Mouse (Mus musculus): ENCODE data around the gene Plac8. TPM values are rescaled to one million over a fixed set of nuclear protein-coding genes. Genes with fewer than 3 reads are reported as not detected.

The Plac8 gene
- polyA plus RNA-seq, 1 experiment from 2014 or later = 1.4 TPM

DNA sequence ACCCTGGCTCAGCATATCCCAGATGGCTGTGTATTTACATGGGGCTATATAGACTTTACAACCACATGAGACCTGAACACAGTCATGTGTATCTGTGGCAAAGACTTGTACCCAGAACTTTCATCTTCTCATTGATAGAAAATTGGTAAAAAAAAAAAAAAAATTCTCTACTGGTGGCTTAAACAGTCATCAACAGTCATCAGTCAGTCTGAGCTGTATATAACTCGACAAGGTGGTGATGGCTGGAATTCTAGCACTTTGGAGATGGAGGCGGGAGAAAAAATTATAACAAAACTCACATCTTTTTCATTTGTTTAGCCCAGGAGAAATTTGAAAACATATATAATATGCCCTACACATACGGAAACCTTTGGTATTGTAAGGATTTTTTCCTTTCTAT is 3.2 kb downstream of the Plac8 start:
- Histone ChIP-seq H3K27ac (no peak overlapping the region), H3K27me3 (ENCODE audit: control insufficient read depth, insufficient read depth, low read length) (no peaks in the 10 kb centered on the region), H3K4me2 (replicated peaks) (no peak overlapping the region), H3K4me1 (replicated peaks; ENCODE audit: control insufficient read depth, insufficient read depth, low read length) (no peaks in the 10 kb centered on the region), H3K9ac (no peak overlapping the region), H3K9me3 (ENCODE audit: control insufficient read depth, low read length) (no peaks in the 10 kb centered on the region), H3K4me3 (replicated peaks; ENCODE audit: low read length) (no peak overlapping the region), H3K36me3 (replicated peaks; ENCODE audit: control insufficient read depth, insufficient read depth) (no peaks in the 10 kb centered on the region)
- no peak for DNase-seq (ENCODE audit: low spot score)
- no peak for ATAC-seq (ENCODE audit: low FRiP score)
- 86% methylated on average over 3 of the region's 3 CpGs for WGBS

DNA sequence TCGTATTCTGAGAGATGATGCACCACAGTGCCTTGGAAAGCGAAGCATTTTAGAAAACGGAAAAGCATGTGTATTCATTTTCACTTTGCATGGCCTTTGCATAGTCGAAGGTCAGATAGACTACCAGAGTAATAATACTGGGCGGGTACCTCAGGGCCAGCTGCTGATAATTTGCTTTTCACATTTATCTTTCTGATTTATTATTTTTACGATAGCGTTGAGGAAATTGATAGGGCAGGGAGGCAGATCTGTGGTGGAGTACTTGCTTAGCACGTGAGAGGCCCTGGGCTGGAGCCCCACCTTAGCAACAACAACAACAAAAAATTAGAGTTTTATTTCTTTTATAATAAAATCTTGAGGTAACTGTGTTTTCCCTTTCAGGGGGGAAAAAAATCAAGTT is 3.9 kb downstream of the Plac8 start:
- H3K9me3 ChIP-seq (ENCODE audit: control insufficient read depth, low read length) = no peaks in the 10 kb centered on the region
- H3K27me3 ChIP-seq (ENCODE audit: control insufficient read depth, insufficient read depth, low read length) = no peaks in the 10 kb centered on the region
- no peak for DNase-seq (ENCODE audit: low spot score)
- WGBS = 87% methylated on average over 8 of the region's 8 CpGs
- H3K36me3 ChIP-seq (replicated peaks; ENCODE audit: control insufficient read depth, insufficient read depth) = no peaks in the 10 kb centered on the region
- H3K27ac ChIP-seq = no peak overlapping the region
- H3K4me3 ChIP-seq (replicated peaks; ENCODE audit: low read length) = no peak overlapping the region
- ATAC-seq (ENCODE audit: low FRiP score) = no peak
- H3K4me2 ChIP-seq (replicated peaks) = no peak overlapping the region
- no peak overlapping the region for H3K9ac ChIP-seq
- no peaks in the 10 kb centered on the region for H3K4me1 ChIP-seq (replicated peaks; ENCODE audit: control insufficient read depth, insufficient read depth, low read length)

DNA sequence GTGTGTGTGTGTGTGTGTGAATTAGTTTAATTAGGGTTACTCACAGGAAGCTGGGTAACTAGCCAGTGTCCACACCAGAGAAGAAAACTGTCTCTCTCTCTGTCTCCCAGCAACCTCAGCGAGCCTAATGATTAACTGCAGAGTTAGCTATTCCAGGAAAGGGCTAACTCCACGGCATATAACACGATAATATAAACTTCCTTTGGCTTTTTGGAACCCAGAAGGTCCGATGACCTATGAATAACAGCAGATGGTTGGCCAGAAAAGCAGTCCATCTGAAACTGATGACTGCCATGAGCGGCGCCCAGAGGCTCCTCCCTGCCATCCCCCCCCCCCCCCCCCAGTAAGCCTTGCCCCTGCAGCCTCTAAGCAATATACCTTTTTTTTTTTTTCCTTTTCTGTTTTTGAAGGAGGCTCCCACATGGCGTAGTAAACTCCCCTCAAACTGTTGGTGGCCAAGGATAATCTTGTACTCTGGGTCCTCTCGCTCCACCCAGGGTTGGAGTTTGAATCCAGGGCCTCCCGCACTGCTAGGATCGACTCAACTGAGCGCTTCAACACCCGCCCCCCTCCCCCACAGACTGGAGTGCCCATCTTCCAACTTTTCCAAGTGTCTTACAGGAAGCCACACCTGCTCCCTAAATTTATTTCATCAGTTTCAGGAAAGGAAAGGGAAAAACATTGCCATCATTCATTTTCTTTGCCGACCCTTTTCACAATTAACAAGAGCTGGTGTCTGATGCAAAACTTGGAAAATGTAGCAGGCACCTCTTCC is 4.6 kb downstream of the Plac8 start:
- no peak overlapping the region for H3K9ac ChIP-seq
- DNase-seq (ENCODE audit: low spot score) = no peak
- H3K4me1 ChIP-seq (replicated peaks; ENCODE audit: control insufficient read depth, insufficient read depth, low read length) = no peaks in the 10 kb centered on the region
- H3K4me3 ChIP-seq (replicated peaks; ENCODE audit: low read length) = no peak overlapping the region
- no peak overlapping the region for H3K4me2 ChIP-seq (replicated peaks)
- no peaks in the 10 kb centered on the region for H3K27me3 ChIP-seq (ENCODE audit: control insufficient read depth, insufficient read depth, low read length)
- WGBS = 78% methylated on average over 13 of the region's 13 CpGs
- no peak for ATAC-seq (ENCODE audit: low FRiP score)
- no peaks in the 10 kb centered on the region for H3K9me3 ChIP-seq (ENCODE audit: control insufficient read depth, low read length)
- H3K27ac ChIP-seq = no peak overlapping the region
- H3K36me3 ChIP-seq (replicated peaks; ENCODE audit: control insufficient read depth, insufficient read depth) = no peaks in the 10 kb centered on the region

DNA sequence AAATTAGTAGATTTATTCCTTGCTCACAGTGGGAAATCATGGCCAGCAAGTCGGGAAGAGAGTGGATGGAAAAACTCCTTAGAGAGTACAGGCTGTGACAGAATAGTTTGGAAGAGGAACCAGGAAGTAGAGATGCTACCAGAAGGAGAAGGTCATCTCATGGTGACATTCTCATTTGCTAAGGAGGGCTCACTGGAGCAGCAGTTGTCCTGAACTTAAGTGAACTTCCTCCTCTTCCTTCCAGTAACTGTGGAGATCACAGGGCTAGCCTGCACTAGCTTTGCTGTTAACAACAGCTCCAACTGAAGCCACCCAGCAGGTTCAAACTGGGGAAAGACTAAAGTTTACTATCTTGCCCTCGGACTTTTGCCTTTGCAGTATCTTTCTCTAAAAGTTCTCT is 5.2 kb downstream of the Plac8 start:
- Histone ChIP-seq H3K27ac (no peak overlapping the region), H3K4me2 (replicated peaks) (no peak overlapping the region), H3K4me3 (replicated peaks; ENCODE audit: low read length) (no peak overlapping the region), H3K4me1 (replicated peaks; ENCODE audit: control insufficient read depth, insufficient read depth, low read length) (no peaks in the 10 kb centered on the region), H3K27me3 (ENCODE audit: control insufficient read depth, insufficient read depth, low read length) (no peaks in the 10 kb centered on the region), H3K9ac (no peak overlapping the region), H3K9me3 (ENCODE audit: control insufficient read depth, low read length) (no peaks in the 10 kb centered on the region), H3K36me3 (replicated peaks; ENCODE audit: control insufficient read depth, insufficient read depth) (no peaks in the 10 kb centered on the region)
- WGBS = 83% methylated on average over 2 of the region's 2 CpGs
- ATAC-seq (ENCODE audit: low FRiP score) (no peak), DNase-seq (ENCODE audit: low spot score) (no peak)

DNA sequence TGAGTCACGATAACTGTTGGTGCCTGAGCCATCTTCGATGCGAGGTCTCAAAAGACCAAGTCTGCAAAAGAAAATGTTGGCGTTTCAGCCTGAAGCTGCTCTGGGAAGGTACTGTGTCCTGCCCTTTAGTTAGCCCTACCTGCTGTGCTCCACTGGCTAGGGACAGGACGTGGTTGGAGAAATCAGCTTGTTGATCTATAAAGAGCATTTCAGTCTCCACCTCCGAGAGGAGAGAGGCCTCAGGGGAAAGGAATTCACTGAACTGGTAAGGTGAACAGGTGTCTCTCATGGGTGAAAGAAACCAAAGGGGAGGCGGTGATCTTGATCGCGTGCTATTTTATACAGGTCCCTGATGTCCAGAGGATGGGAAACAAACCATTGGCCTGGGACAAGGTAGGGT is 9.3 kb downstream of the Plac8 start:
- no peaks in the 10 kb centered on the region for H3K27me3 ChIP-seq (ENCODE audit: control insufficient read depth, insufficient read depth, low read length)
- H3K4me2 ChIP-seq (replicated peaks) = no peak overlapping the region
- DNase-seq (ENCODE audit: low spot score) (no peak), ATAC-seq (ENCODE audit: low FRiP score) (no peak)
- H3K36me3 ChIP-seq (replicated peaks; ENCODE audit: control insufficient read depth, insufficient read depth) = no peaks in the 10 kb centered on the region
- no peak overlapping the region for H3K9ac ChIP-seq
- no peak overlapping the region for H3K4me3 ChIP-seq (replicated peaks; ENCODE audit: low read length)
- H3K27ac ChIP-seq = no peak overlapping the region
- WGBS = 90% methylated on average over 9 of the region's 9 CpGs
- no peaks in the 10 kb centered on the region for H3K4me1 ChIP-seq (replicated peaks; ENCODE audit: control insufficient read depth, insufficient read depth, low read length)
- no peaks in the 10 kb centered on the region for H3K9me3 ChIP-seq (ENCODE audit: control insufficient read depth, low read length)

DNA sequence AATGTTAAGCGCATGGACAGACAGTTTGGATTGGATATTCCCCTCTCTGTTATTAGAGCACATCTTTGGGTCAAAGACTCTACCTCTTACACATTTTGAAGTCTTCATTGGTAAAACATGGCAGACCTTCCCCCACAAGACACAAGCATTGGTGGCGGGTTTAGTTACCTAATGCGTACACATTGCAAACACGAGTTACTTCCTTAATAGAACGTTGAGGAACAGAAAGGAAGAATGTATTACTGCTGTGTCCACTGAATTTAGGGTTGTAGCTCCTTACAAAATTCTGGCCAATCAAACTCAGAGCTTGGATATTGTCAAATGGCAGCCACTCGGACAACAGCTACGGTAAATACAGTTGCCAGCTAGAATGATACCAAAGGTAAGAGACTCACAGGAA is 12.7 kb downstream of the Plac8 start:
- ATAC-seq (ENCODE audit: low FRiP score) (no peak), DNase-seq (ENCODE audit: low spot score) (no peak)
- H3K9ac ChIP-seq = no peak overlapping the region
- no peak overlapping the region for H3K4me3 ChIP-seq (replicated peaks; ENCODE audit: low read length)
- no peaks in the 10 kb centered on the region for H3K36me3 ChIP-seq (replicated peaks; ENCODE audit: control insufficient read depth, insufficient read depth)
- H3K4me1 ChIP-seq (replicated peaks; ENCODE audit: control insufficient read depth, insufficient read depth, low read length) = no peaks in the 10 kb centered on the region
- WGBS = 96% methylated on average over 7 of the region's 7 CpGs
- no peaks in the 10 kb centered on the region for H3K27me3 ChIP-seq (ENCODE audit: control insufficient read depth, insufficient read depth, low read length)
- no peaks in the 10 kb centered on the region for H3K9me3 ChIP-seq (ENCODE audit: control insufficient read depth, low read length)
- H3K27ac ChIP-seq = no peak overlapping the region
- H3K4me2 ChIP-seq (replicated peaks) = no peak overlapping the region

DNA sequence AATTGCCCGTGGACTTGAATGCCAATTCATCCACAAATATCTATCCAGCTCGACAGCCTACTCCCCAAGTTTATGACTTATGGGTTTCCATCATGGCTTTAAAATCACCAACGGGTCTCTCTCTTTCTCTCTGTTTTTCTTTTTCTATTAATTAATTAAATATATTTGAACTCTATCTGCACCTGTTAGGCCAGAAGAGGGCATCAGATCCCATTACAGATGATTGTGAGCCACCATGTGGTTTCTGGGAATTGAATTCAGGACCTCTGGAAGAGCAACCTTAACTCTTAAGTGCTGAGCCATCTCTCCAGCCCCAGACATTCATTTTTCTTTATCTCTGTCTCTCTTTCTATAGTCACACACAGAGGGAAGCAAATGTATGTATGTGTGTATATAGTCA is 13.3 kb downstream of the Plac8 start:
- H3K27ac ChIP-seq = no peak overlapping the region
- DNase-seq (ENCODE audit: low spot score) (no peak), ATAC-seq (ENCODE audit: low FRiP score) (no peak)
- H3K4me2 ChIP-seq (replicated peaks) = no peak overlapping the region
- H3K4me1 ChIP-seq (replicated peaks; ENCODE audit: control insufficient read depth, insufficient read depth, low read length) = no peaks in the 10 kb centered on the region
- 87% methylated on average over 3 of the region's 3 CpGs for WGBS
- no peaks in the 10 kb centered on the region for H3K9me3 ChIP-seq (ENCODE audit: control insufficient read depth, low read length)
- H3K9ac ChIP-seq = no peak overlapping the region
- H3K27me3 ChIP-seq (ENCODE audit: control insufficient read depth, insufficient read depth, low read length) = no peaks in the 10 kb centered on the region
- H3K4me3 ChIP-seq (replicated peaks; ENCODE audit: low read length) = no peak overlapping the region
- no peaks in the 10 kb centered on the region for H3K36me3 ChIP-seq (replicated peaks; ENCODE audit: control insufficient read depth, insufficient read depth)

DNA sequence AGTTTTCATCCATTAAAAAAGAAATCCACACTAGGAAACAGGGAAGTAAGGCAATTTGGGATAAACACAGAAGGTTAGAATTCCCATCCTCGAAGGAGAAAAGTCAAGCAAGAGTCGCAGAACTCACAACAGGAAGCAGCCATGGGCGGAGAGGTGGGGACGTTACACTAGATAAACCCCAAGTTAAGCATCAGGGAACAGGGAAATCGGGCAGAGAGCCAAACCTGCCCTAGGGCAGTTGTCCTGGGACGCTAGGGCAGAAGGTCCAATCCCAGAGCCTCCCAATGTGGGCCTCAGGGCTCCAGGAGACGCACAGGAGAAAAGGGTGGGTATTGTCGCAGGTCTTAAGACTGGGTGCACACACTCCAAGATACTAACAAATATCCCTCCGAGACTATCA is 14.5 kb downstream of the Plac8 start:
- ATAC-seq (ENCODE audit: low FRiP score) (no peak), DNase-seq (ENCODE audit: low spot score) (no peak)
- Histone ChIP-seq H3K4me1 (replicated peaks; ENCODE audit: control insufficient read depth, insufficient read depth, low read length) (no peaks in the 10 kb centered on the region), H3K27ac (no peak overlapping the region), H3K27me3 (ENCODE audit: control insufficient read depth, insufficient read depth, low read length) (no peaks in the 10 kb centered on the region), H3K4me3 (replicated peaks; ENCODE audit: low read length) (no peak overlapping the region), H3K36me3 (replicated peaks; ENCODE audit: control insufficient read depth, insufficient read depth) (no peaks in the 10 kb centered on the region), H3K9ac (no peak overlapping the region), H3K4me2 (replicated peaks) (no peak overlapping the region), H3K9me3 (ENCODE audit: control insufficient read depth, low read length) (no peaks in the 10 kb centered on the region)
- 84% methylated on average over 9 of the region's 9 CpGs for WGBS

DNA sequence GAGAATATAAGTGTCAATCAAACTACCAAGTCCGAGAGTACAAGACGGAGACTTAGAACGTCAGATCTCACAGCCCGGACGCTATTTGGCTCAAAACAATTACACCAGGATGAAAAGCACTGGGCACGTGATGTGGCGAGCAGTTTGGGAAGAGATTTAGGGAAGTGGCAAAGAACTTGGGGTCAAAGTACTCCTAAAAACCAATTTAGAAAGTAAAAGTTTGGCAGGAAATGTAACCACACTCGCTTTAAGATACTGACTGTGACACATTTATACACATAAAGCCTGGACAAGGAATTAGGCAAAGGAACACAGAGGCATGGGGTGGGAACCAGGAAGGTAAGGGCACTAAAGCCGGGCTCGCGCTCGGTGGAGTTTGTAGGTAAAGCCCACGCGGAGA is 15.0 kb downstream of the Plac8 start:
- H3K27me3 ChIP-seq (ENCODE audit: control insufficient read depth, insufficient read depth, low read length) = no peaks in the 10 kb centered on the region
- no peak for DNase-seq (ENCODE audit: low spot score)
- no peak overlapping the region for H3K4me3 ChIP-seq (replicated peaks; ENCODE audit: low read length)
- 91% methylated on average over 14 of the region's 14 CpGs for WGBS
- H3K4me1 ChIP-seq (replicated peaks; ENCODE audit: control insufficient read depth, insufficient read depth, low read length) = no peaks in the 10 kb centered on the region
- no peak overlapping the region for H3K4me2 ChIP-seq (replicated peaks)
- H3K27ac ChIP-seq = no peak overlapping the region
- H3K9me3 ChIP-seq (ENCODE audit: control insufficient read depth, low read length) = no peaks in the 10 kb centered on the region
- H3K9ac ChIP-seq = no peak overlapping the region
- no peaks in the 10 kb centered on the region for H3K36me3 ChIP-seq (replicated peaks; ENCODE audit: control insufficient read depth, insufficient read depth)
- no peak for ATAC-seq (ENCODE audit: low FRiP score)

DNA sequence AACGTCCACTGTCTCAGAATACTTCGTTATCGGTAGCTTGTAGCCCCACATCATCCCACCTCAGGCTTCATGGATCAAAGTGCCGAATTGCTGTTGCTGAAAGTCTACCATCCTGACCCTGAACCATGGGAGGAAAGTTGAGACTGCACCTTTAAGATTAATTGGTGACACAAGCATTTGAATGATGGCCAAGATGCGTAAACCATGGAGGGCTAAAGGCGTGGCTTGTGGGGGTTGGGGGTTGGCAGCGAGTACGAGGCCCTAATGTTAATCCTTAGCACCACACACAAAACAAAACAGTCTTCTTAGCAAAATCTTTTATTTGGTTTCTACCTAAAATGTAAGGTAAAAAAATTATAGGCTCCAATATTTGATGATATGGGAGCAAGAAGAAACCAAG is 18.6 kb downstream of the Plac8 start:
- WGBS = 68% methylated on average over 8 of the region's 8 CpGs
- Histone ChIP-seq H3K27ac (no peak overlapping the region), H3K27me3 (ENCODE audit: control insufficient read depth, insufficient read depth, low read length) (no peaks in the 10 kb centered on the region), H3K4me2 (replicated peaks) (no peak overlapping the region), H3K4me3 (replicated peaks; ENCODE audit: low read length) (no peak overlapping the region), H3K9me3 (ENCODE audit: control insufficient read depth, low read length) (no peaks in the 10 kb centered on the region), H3K4me1 (replicated peaks; ENCODE audit: control insufficient read depth, insufficient read depth, low read length) (no peaks in the 10 kb centered on the region), H3K36me3 (replicated peaks; ENCODE audit: control insufficient read depth, insufficient read depth) (peaks cover 15% of the 10 kb centered on the region; the same call in 1 of the 2 replicates), H3K9ac (no peak overlapping the region)
- no peak for ATAC-seq (ENCODE audit: low FRiP score)
- no peak for DNase-seq (ENCODE audit: low spot score)
